Mouse (Mus musculus): Measurements from ENCODE around the gene Gm28051. TPM values are rescaled to one million over a fixed set of nuclear protein-coding genes. Genes with fewer than 3 reads are reported as not detected.

Gene Gm28051
- total and polyA plus RNA-seq, 3 experiments, result not detected

GRCm38 (mm10) chr12:102740285-102740684 is 17.3 kb downstream of the Gm28051 start:
- Histone ChIP-seq H3K4me2 (ENCODE audit: insufficient read depth, low read depth, poor library complexity, severe bottlenecking) (no peak overlapping the region), H3K36me3 (replicated peaks in 1 of 2; ENCODE audit: control insufficient read depth in 1 of 2, insufficient read depth in 1 of 2, low read length in 1 of 2) (peaks cover 2 to 14% of the 10 kb centered on the region in 2 experiments), H3K9me3 (replicated peaks; ENCODE audit: low read length) (no peaks in the 10 kb centered on the region), H3K79me2 (replicated peaks; ENCODE audit: control insufficient read depth, extremely low read depth, insufficient read depth, poor library complexity, severe bottlenecking) (peaks cover 7% of the 10 kb centered on the region), H3K27me3 (replicated peaks) (no peaks in the 10 kb centered on the region), H3K4me1 (ENCODE audit: control insufficient read depth in 1 of 2, insufficient read depth in 2 of 2) (peaks cover 0 to 20% of the 10 kb centered on the region in 2 experiments; a peak in 2 of 4 replicates), H3K9ac (ENCODE audit: insufficient read depth, low read depth) (no peak overlapping the region), H3K4me3 (replicated peaks in 1 of 3; ENCODE audit: low read depth in 2 of 3, low read length in 2 of 3, poor library complexity in 1 of 3) (no peak overlapping the region), H3K27ac (ENCODE audit: insufficient read depth, low read depth) (no peak overlapping the region)
- no peak for DNase-seq (ENCODE audit: extremely low read depth)
- dilution Hi-C loops (cut with MboI; ENCODE audit: extremely low pct_ligation_motif_present, extremely low pct_unique_long_range_greater_than_20kb, low sequenced_read_pairs) (no loop called here), in situ Hi-C loops (cut with MboI; ENCODE audit: low pct_ligation_motif_present, low pct_unique_long_range_greater_than_20kb, low sequenced_read_pairs) (loop anchor here (10.0 kb wide), 1 partner anchor 325 kb away; no protein-coding TSS in a partner anchor)
- TF ChIP-seq UBTF (IDR thresholded peaks at IDR 0.05; ENCODE audit: low read depth, low read length), result no peak
- no peak for TF ChIP-seq NELFE (IDR thresholded peaks at IDR 0.05; ENCODE audit: low read depth, low read length)
- no peak for TF ChIP-seq E2F4 (IDR thresholded peaks at IDR 0.05; ENCODE audit: insufficient replicate concordance, low read depth, low read length)
- TF ChIP-seq CTCF (conservative IDR thresholded peaks at IDR 0.05 in 1 of 2, IDR thresholded peaks at IDR 0.05 in 1 of 2; ENCODE audit: low read depth in 2 of 2, low read length in 2 of 2), result peak in 1 of 2 experiments; percentile 72; a peak in 2 of 4 replicates
- TF ChIP-seq EP300 (IDR thresholded peaks at IDR 0.05; ENCODE audit: low read length), result no peak
- TF ChIP-seq MAX (IDR thresholded peaks at IDR 0.05; ENCODE audit: low read length), result no peak
- no peak for TF ChIP-seq SIN3A (IDR thresholded peaks at IDR 0.05; ENCODE audit: low read length)
- TF ChIP-seq ELF1 (IDR thresholded peaks at IDR 0.05; ENCODE audit: low read depth, low read length), result no peak
- TF ChIP-seq CHD2 (IDR thresholded peaks at IDR 0.05; ENCODE audit: low read length), result no peak
- TF ChIP-seq MEF2A (IDR thresholded peaks at IDR 0.05; ENCODE audit: borderline replicate concordance, low read depth, low read length), result no peak
- no peak for TF ChIP-seq POLR2A (IDR thresholded peaks at IDR 0.05; ENCODE audit: low read depth, low read length)
- TF ChIP-seq SMC3 (IDR thresholded peaks at IDR 0.05; ENCODE audit: low read depth, low read length), result peak; percentile 54
- no peak for TF ChIP-seq GABPA (IDR thresholded peaks at IDR 0.05; ENCODE audit: insufficient replicate concordance, low read depth, low read length)
- no peak for TF ChIP-seq PAX5 (IDR thresholded peaks at IDR 0.05; ENCODE audit: low read length)
- TF ChIP-seq RAD21 (IDR thresholded peaks at IDR 0.05; ENCODE audit: low read depth, low read length), result peak; percentile 65
- no peak for TF ChIP-seq MAFK (IDR thresholded peaks at IDR 0.05; ENCODE audit: insufficient replicate concordance, low read length)
- TF ChIP-seq BHLHE40 (IDR thresholded peaks at IDR 0.05; ENCODE audit: low read depth, low read length), result no peak
- no peak for TF ChIP-seq USF1 (IDR thresholded peaks at IDR 0.05; ENCODE audit: low read depth, low read length)

GRCm38 (mm10) chr12:102739096-102739495 is 18.5 kb downstream of the Gm28051 start:
- H3K27me3 ChIP-seq (replicated peaks), result no peaks in the 10 kb centered on the region
- H3K9ac ChIP-seq (ENCODE audit: insufficient read depth, low read depth), result no peak overlapping the region
- no peak for DNase-seq (ENCODE audit: extremely low read depth)
- H3K4me2 ChIP-seq (ENCODE audit: insufficient read depth, low read depth, poor library complexity, severe bottlenecking), result no peak overlapping the region
- H3K9me3 ChIP-seq (replicated peaks; ENCODE audit: low read length), result no peaks in the 10 kb centered on the region
- in situ Hi-C loops (cut with MboI; ENCODE audit: low pct_ligation_motif_present, low pct_unique_long_range_greater_than_20kb, low sequenced_read_pairs), result no loop called here
- H3K4me1 ChIP-seq (ENCODE audit: control insufficient read depth in 1 of 2, insufficient read depth in 2 of 2), result peaks cover 0 to 15% of the 10 kb centered on the region in 2 experiments; a peak in 2 of 4 replicates
- H3K36me3 ChIP-seq (replicated peaks in 1 of 2; ENCODE audit: control insufficient read depth in 1 of 2, insufficient read depth in 1 of 2, low read length in 1 of 2), result peaks cover 2 to 14% of the 10 kb centered on the region in 2 experiments
- TF ChIP-seq GABPA (IDR thresholded peaks at IDR 0.05; ENCODE audit: insufficient replicate concordance, low read depth, low read length), result no peak
- TF ChIP-seq MXI1 (IDR thresholded peaks at IDR 0.05; ENCODE audit: low read depth, low read length), result no peak
- no peak for TF ChIP-seq CHD2 (IDR thresholded peaks at IDR 0.05; ENCODE audit: low read length)
- no peak for TF ChIP-seq ZKSCAN1 (IDR thresholded peaks at IDR 0.05; ENCODE audit: borderline replicate concordance, low read depth, low read length)
- TF ChIP-seq EP300 (IDR thresholded peaks at IDR 0.05; ENCODE audit: low read length), result no peak
- TF ChIP-seq RCOR1 (conservative IDR thresholded peaks at IDR 0.05; ENCODE audit: low read depth, low read length), result no peak
- no peak for TF ChIP-seq E2F4 (IDR thresholded peaks at IDR 0.05; ENCODE audit: insufficient replicate concordance, low read depth, low read length)
- no peak for TF ChIP-seq JUND (conservative IDR thresholded peaks at IDR 0.05; ENCODE audit: low read depth, low read length)
- TF ChIP-seq SMC3 (IDR thresholded peaks at IDR 0.05; ENCODE audit: low read depth, low read length), result no peak
- no peak for TF ChIP-seq NRF1 (IDR thresholded peaks at IDR 0.05; ENCODE audit: low read depth, low read length)
- TF ChIP-seq UBTF (IDR thresholded peaks at IDR 0.05; ENCODE audit: low read depth, low read length), result no peak
- no peaks in the 10 kb centered on the region for H3K79me2 ChIP-seq (replicated peaks; ENCODE audit: control insufficient read depth, extremely low read depth, insufficient read depth, poor library complexity, severe bottlenecking)
- dilution Hi-C loops (cut with MboI; ENCODE audit: extremely low pct_ligation_motif_present, extremely low pct_unique_long_range_greater_than_20kb, low sequenced_read_pairs), result no loop called here
- H3K4me3 ChIP-seq (replicated peaks in 1 of 3; ENCODE audit: low read depth in 2 of 3, low read length in 2 of 3, poor library complexity in 1 of 3), result no peak overlapping the region
- no peak overlapping the region for H3K27ac ChIP-seq (ENCODE audit: insufficient read depth, low read depth)
